Mouse (Mus musculus) heart, postnatal 0 days (tissue): ENCODE measurements at regions not wholly inside any gene's neighbourhood (a gene's known extent, or its start where the extent isn't known, plus 50 kb on each side); places are given as distances from the start of the nearest gene placed in this dataset.

Experiments used
- CTCF ChIP-seq: IDR thresholded peaks from 2 replicates; pipeline ENCODE4 v1.5.1; 2016; ENCODE audit warnings: antibody characterized with exemption, control low read depth, low read depth
- EP300 ChIP-seq: IDR thresholded peaks from 2 replicates; pipeline ENCODE4 v1.6.1; 2016; ENCODE audit warnings: antibody characterized with exemption, low read depth

- TF ChIP-seq EP300 (no peak), CTCF (no peak)
These were observed 89.0 kb upstream of the Tmem150c start for GRCm38 (mm10) chr5:100248611-100249010.
